Mouse (Mus musculus): ENCODE measurements around the gene Cbx8. TPM values are rescaled to one million over a fixed set of nuclear protein-coding genes. Genes with fewer than 3 reads are reported as not detected.

Gene Cbx8
- polyA plus RNA-seq, 1 experiment from 2014 or later: 13.0 TPM

GRCm38 (mm10) chr11:119051927-119052660, 11.3 kb upstream of the Cbx8 start:
- Histone ChIP-seq H3K27me3 (ENCODE audit: insufficient read depth, poor library complexity, severe bottlenecking) (peaks cover 100% of the 10 kb centered on the region), H3K36me3 (no peaks in the 10 kb centered on the region), H3K27ac (peak overlapping the region; percentile 90), H3K9me3 (no peaks in the 10 kb centered on the region), H3K4me3 (peak overlapping the region; percentile 55; the same call in 1 of the 2 replicates), H3K4me1 (replicated peaks) (peaks cover 73% of the 10 kb centered on the region)
- 4% methylated on average over 15 of the region's 15 CpGs for WGBS
- DNase-seq (ENCODE audit: low spot score): peak; percentile 49

DNA sequence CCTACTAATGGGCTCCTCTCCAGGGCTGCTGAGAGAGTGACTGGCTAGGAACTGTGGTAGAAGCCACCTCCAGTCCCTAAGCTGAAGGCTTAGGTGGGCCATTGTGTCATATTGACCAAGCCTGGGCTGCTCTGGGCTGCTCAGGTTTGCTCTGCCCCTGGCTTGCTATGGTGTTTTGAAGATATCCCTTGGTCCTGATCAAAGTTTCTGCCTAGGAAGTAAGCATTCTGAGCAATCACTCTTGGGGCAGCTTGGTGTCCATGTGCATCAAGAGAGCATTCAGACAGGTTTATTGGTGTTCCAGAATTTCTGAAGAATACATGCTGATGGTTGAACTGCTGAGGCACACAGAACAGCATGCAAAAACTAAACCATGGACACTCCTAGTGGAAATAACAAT, 10.7 kb upstream of the Cbx8 start:
- peaks cover 73% of the 10 kb centered on the region for H3K4me1 ChIP-seq (replicated peaks)
- H3K4me3 ChIP-seq: no peak overlapping the region
- no peaks in the 10 kb centered on the region for H3K9me3 ChIP-seq
- no peak for DNase-seq (ENCODE audit: low spot score)
- H3K27me3 ChIP-seq (ENCODE audit: insufficient read depth, poor library complexity, severe bottlenecking): peaks cover 100% of the 10 kb centered on the region
- no peaks in the 10 kb centered on the region for H3K36me3 ChIP-seq
- no peak overlapping the region for H3K27ac ChIP-seq

- Histone ChIP-seq H3K4me3 (no peak overlapping the region), H3K27me3 (ENCODE audit: insufficient read depth, poor library complexity, severe bottlenecking) (peaks cover 100% of the 10 kb centered on the region), H3K4me1 (replicated peaks) (peaks cover 69% of the 10 kb centered on the region), H3K9me3 (no peaks in the 10 kb centered on the region), H3K27ac (no peak overlapping the region), H3K36me3 (no peaks in the 10 kb centered on the region)
- DNase-seq (ENCODE audit: low spot score): no peak
- 5% methylated on average over 2 of the region's 2 CpGs for WGBS
These were observed 9.6 kb upstream of the Cbx8 start for GRCm38 (mm10) chr11:119050361-119050760.

DNA sequence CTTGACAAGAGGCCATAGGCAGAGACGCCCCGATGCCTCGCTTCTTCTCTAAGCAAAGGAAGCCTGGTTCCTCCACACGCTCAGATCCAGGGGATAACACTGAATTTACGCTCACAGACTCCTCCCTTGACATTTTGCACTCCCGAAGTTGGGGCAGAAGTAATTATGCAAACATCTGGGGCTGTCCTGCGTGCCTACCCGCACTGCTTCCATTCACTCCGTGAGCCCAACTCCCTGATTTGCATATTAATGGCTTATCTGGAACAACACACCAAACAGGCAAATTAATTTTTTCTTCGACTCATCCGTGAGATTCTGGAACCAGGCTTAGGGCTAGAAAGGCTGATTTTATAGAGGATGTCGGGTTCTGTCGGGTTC, 7.4 kb upstream of the Cbx8 start:
- peak overlapping the region; percentile 51 for H3K4me3 ChIP-seq
- no peaks in the 10 kb centered on the region for H3K9me3 ChIP-seq
- DNase-seq (ENCODE audit: low spot score): peak; percentile 41
- H3K27me3 ChIP-seq (ENCODE audit: insufficient read depth, poor library complexity, severe bottlenecking): peaks cover 100% of the 10 kb centered on the region
- under 1% methylated on average over 13 of the region's 13 CpGs for WGBS
- H3K27ac ChIP-seq: no peak overlapping the region
- no peaks in the 10 kb centered on the region for H3K36me3 ChIP-seq
- peaks cover 61% of the 10 kb centered on the region for H3K4me1 ChIP-seq (replicated peaks)

GRCm38 (mm10) chr11:119047261-119048132, 6.7 kb upstream of the Cbx8 start:
- Histone ChIP-seq H3K27me3 (ENCODE audit: insufficient read depth, poor library complexity, severe bottlenecking) (peaks cover 100% of the 10 kb centered on the region), H3K4me3 (peak overlapping the region; percentile 51), H3K4me1 (replicated peaks) (peaks cover 61% of the 10 kb centered on the region), H3K36me3 (no peaks in the 10 kb centered on the region), H3K27ac (no peak overlapping the region), H3K9me3 (no peaks in the 10 kb centered on the region)
- peak; percentile 66 for DNase-seq (ENCODE audit: low spot score)
- under 1% methylated on average over 43 of the region's 43 CpGs for WGBS

DNA sequence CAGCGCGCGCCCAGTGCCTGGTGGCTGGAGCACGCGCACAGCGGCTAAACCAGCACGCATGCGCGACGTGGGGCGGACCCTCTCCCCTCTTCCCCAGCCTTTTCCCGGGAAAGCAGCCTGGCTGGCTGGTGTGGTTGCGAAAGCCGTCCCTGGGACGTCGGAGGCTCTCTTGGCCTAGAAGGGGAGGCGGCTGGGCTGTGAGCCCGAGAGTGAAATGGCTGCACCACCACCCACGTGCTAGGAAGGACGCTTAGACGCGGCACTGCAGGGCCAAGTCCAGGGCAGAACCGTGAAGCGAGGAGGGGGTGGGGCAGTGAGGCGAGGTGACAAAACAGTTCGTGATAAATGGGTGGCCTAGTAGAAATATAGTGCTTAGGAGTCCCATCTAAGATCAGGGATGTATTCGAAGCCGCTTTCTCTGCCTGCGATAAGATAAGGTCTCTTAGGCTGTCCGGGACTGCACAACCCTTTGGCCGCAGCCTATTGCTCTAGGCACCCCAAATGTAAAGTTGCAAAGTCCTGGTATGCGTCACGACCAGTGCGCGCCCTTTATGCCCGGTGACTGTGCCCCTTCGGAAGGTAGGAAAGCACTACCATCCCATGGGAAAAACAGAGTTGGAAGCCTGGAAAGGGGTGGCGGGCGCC, 6.0 kb upstream of the Cbx8 start:
- Histone ChIP-seq H3K27ac (peak overlapping the region; percentile 60), H3K9me3 (no peaks in the 10 kb centered on the region), H3K27me3 (ENCODE audit: insufficient read depth, poor library complexity, severe bottlenecking) (peaks cover 100% of the 10 kb centered on the region), H3K36me3 (no peaks in the 10 kb centered on the region), H3K4me3 (peak overlapping the region; percentile 51), H3K4me1 (replicated peaks) (peaks cover 61% of the 10 kb centered on the region)
- DNase-seq (ENCODE audit: low spot score): peak; percentile 73
- WGBS: 1% methylated on average over 39 of the region's 39 CpGs

DNA sequence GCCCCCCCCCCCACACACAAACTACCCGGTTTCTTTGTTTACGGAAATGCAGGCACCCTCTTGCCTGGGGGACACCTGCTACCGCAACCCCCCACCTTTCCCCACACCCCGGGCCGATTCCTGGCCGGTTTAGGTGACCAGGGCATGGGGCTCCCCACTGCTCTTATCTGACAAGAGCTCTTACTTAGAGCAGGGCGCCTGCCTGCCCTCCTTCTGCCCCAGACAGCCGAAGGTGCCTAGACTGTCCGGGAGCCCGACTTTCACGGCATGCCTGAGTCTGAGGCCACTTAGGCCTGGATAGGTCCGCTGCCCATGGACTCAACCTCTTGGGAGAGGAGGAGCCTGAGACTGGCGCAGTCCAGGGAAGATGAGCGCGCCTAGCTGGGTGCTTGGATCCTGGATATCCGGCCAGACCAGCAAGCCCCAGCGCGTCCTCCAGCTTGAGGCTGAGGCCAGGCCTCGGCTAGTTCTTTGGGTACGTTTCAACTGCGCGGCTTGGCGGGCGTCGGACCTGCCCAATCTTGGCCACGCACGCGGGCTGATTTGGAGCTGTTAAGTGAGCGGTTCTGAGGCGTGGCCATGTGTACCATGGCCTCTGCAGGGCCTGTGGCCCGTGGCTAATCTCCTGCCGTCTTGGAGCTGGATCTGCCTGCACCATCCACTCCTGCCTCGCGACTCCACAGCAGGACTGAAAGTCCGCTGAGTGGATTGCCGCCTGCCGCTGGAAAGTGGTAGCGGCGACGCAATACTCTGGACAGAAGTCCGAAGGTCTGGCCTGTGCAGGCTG, 4.0 kb upstream of the Cbx8 start:
- under 1% methylated on average over 41 of the region's 41 CpGs for WGBS
- Histone ChIP-seq H3K9me3 (no peaks in the 10 kb centered on the region), H3K27me3 (ENCODE audit: insufficient read depth, poor library complexity, severe bottlenecking) (peaks cover 90% of the 10 kb centered on the region), H3K36me3 (no peaks in the 10 kb centered on the region), H3K4me1 (replicated peaks) (peaks cover 80% of the 10 kb centered on the region), H3K4me3 (peak overlapping the region; percentile 34), H3K27ac (peak overlapping the region; percentile 2; the same call in 1 of the 2 replicates)
- peak; percentile 62 for DNase-seq (ENCODE audit: low spot score)

GRCm38 (mm10) chr11:119043761-119044550, 3.2 kb upstream of the Cbx8 start:
- peak; percentile 58 for DNase-seq (ENCODE audit: low spot score)
- Histone ChIP-seq H3K9me3 (no peaks in the 10 kb centered on the region), H3K36me3 (peaks cover 5% of the 10 kb centered on the region), H3K27me3 (ENCODE audit: insufficient read depth, poor library complexity, severe bottlenecking) (peaks cover 90% of the 10 kb centered on the region), H3K4me3 (peak overlapping the region; percentile 34), H3K4me1 (replicated peaks) (peaks cover 84% of the 10 kb centered on the region), H3K27ac (no peak overlapping the region)
- 4% methylated on average over 10 of the region's 10 CpGs for WGBS

DNA sequence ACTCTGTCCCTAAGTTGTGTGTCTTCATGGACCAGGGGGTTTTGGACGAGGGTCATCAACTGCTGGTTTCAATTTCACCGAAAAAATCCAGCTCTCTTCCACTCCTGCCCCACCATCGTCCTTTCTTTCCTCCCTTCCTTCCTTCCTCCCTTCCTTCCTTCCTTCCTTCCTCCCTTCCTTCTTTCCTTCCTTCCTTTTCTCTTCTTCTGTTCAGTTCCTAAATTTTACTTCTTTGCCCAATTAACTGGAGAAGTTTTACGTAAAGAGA, 2.4 kb upstream of the Cbx8 start:
- Histone ChIP-seq H3K27ac (no peak overlapping the region), H3K36me3 (peaks cover 11% of the 10 kb centered on the region), H3K4me3 (no peak overlapping the region), H3K9me3 (no peaks in the 10 kb centered on the region), H3K4me1 (replicated peaks) (peaks cover 86% of the 10 kb centered on the region), H3K27me3 (ENCODE audit: insufficient read depth, poor library complexity, severe bottlenecking) (peaks cover 90% of the 10 kb centered on the region)
- DNase-seq (ENCODE audit: low spot score): no peak
- 2% methylated on average over 4 of the region's 4 CpGs for WGBS

- Histone ChIP-seq H3K4me3 (peak overlapping the region; percentile 80), H3K27ac (no peak overlapping the region), H3K27me3 (ENCODE audit: insufficient read depth, poor library complexity, severe bottlenecking) (peaks cover 90% of the 10 kb centered on the region), H3K4me1 (replicated peaks) (peaks cover 86% of the 10 kb centered on the region), H3K36me3 (peaks cover 11% of the 10 kb centered on the region), H3K9me3 (no peaks in the 10 kb centered on the region)
- under 1% methylated on average over 52 of the region's 52 CpGs for WGBS
- DNase-seq (ENCODE audit: low spot score): peak; percentile 60
These were observed 1.9 kb upstream of the Cbx8 start for GRCm38 (mm10) chr11:119042466-119043272.

- Histone ChIP-seq H3K4me1 (replicated peaks) (peaks cover 86% of the 10 kb centered on the region), H3K4me3 (peak overlapping the region; percentile 80), H3K27ac (peak overlapping the region; percentile 90), H3K36me3 (peaks cover 11% of the 10 kb centered on the region), H3K9me3 (no peaks in the 10 kb centered on the region), H3K27me3 (ENCODE audit: insufficient read depth, poor library complexity, severe bottlenecking) (peaks cover 90% of the 10 kb centered on the region)
- under 1% methylated on average over 31 of the region's 31 CpGs for WGBS
- DNase-seq (ENCODE audit: low spot score): no peak
These were observed 1.1 kb upstream of the Cbx8 start for GRCm38 (mm10) chr11:119041750-119042465.
